Mouse (Mus musculus) cortical plate, adult 2 months (tissue): ENCODE measurements around the gene Rsph4a. TPM values are rescaled to one million over a fixed set of nuclear protein-coding genes. Genes with fewer than 3 reads are reported as not detected.

ENCODE experiments used
- H3K27ac ChIP-seq: fragments of 200-500 bp; 2 replicates; pipeline ENCODE4 v1.5.1; 2012; ENCODE audit warnings: low read length, control low read depth, inconsistent platforms; ENCODE audit not compliant: insufficient read depth
- H3K4me1 ChIP-seq: fragments of 200-500 bp; 2 replicates; pipeline ENCODE4 v1.6.1; 2011; ENCODE audit warnings: low read length; ENCODE audit not compliant: control insufficient read depth, insufficient read depth
- H3K4me3 ChIP-seq: fragments of 200-500 bp; 2 replicates; pipeline ENCODE4 v1.5.1; 2011; ENCODE audit warnings: mild to moderate bottlenecking, low read length, control low read depth; ENCODE audit not compliant: insufficient read depth
- CTCF ChIP-seq: fragments of 200-500 bp; IDR thresholded peaks from 2 replicates; pipeline ENCODE4 v1.5.1; 2011; ENCODE audit warnings: mild to moderate bottlenecking, control low read depth, low read length; ENCODE audit not compliant: insufficient read depth; ENCODE audit errors: extremely low read depth
- POLR2A ChIP-seq: fragments of 200-500 bp; IDR thresholded peaks from 2 replicates; pipeline ENCODE4 v1.6.1; 2011; ENCODE audit warnings: mild to moderate bottlenecking, low read length, control low read depth; ENCODE audit not compliant: insufficient read depth; ENCODE audit errors: extremely low read depth
- polyA plus RNA-seq: library from polyadenylated mRNA; depleted of rRNA; stranded (reverse); fragments of >200 nt; gene quantifications from 2 replicates; pipeline ENCODE4 v1.2.3, GENCODE M21; 2012; rRNA removed

Gene Rsph4a
- polyA plus RNA-seq, 1 experiment = 1.0 TPM

DNA sequence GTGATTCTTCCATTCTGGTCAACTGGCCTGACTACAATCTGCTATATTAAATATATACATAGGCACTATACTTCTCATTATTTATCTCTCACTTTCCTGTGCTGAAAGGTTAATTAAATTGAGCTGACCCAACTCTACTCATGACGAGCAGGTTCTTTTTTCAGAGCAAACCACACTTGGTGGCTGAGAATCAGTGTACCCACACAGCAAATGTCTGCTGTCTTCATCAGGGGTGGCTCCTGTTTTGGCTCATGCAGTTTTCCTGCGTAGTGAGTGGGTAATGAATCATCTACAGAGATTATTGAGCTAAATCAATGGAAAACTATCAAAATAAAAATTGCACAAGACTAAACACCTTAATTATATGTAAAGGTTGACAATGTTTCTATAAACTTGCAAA is 41.4 kb downstream of the Rsph4a start:
- TF ChIP-seq POLR2A = no peak
- TF ChIP-seq CTCF = no peak
- Histone ChIP-seq H3K4me1 (peaks cover 4% of the 10 kb centered on the region; the same call in 1 of the 2 replicates), H3K27ac (no peak overlapping the region), H3K4me3 (no peak overlapping the region)

DNA sequence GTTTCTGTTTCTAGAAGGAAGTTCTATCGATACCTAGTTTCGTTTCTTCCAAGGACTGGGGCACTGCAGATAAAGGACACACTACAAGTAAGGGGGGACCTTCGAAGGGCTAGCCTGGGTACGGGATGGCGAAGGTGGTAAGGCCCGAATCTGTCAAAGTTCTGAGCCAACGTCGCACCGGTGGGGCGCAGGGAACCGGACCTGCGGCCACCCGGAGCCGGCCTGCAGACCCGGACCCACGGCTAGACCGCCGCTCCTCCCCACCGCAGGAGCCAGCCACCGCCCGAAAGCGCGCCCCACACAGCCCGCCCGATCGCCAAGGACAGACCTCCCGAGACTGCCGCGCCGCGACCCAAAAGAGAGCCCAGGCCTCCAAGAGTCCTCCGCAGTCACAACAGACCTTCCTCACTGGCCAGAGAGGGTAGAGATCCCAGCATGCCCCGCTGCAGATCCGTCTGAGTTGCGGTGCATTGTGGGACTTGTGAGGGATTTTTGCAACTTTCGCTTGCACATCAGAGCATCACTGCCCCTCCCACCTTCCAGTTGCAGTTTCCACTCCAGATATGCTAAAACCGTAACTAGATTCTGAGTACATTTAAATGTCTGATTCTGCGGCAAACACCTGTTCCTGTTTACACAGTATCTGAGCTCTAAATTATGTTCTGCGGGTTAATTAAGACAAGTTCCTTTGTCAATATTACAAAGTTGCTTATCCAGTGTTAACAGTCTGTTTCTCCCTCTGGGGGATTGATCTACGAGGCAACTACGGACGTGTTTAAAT is 46.1 kb downstream of the Rsph4a start, which contains the start of gene Zup1:
Zup1 (minus strand) TSS at position 467 of the 781 bp plus-strand sequence.
- H3K4me1 ChIP-seq = peaks cover 1% of the 10 kb centered on the region; the same call in 1 of the 2 replicates
- peak within 1 kb of the TSS; percentile 89 for H3K4me3 ChIP-seq
- H3K27ac ChIP-seq = 0 out of 2 replicates have a peak within 1 kb of the TSS, but pooled peaks have one; percentile 52
- TF ChIP-seq CTCF (no peak), POLR2A (peak; percentile 87)

GRCm38 (mm10) chr10:33952509-33952908 is 47.6 kb downstream of the Rsph4a start:
- TF ChIP-seq CTCF (no peak), POLR2A (no peak)
- H3K4me3 ChIP-seq = no peak overlapping the region
- H3K4me1 ChIP-seq = peaks cover 1% of the 10 kb centered on the region; the same call in 1 of the 2 replicates
- no peak overlapping the region for H3K27ac ChIP-seq

Other genes starting within 250 kb of the Rsph4a start
- not detected in 2 replicates for gene Sult3a2, start 118.4 kb upstream of the Rsph4a start, polyA plus RNA-seq
- gene Sult3a1, start 47.4 kb upstream of the Rsph4a start, polyA plus RNA-seq = 0.10 TPM in 1 of 2 replicates, not detected in the other
- 7.6 and 8.0 TPM in 2 replicates for gene Zup1, start 46.2 kb downstream of the Rsph4a start, polyA plus RNA-seq
- 65.8 and 72.3 TPM in 2 replicates for gene Rwdd1, start 114.5 kb downstream of the Rsph4a start, polyA plus RNA-seq
- gene Trappc3l, start 132.5 kb downstream of the Rsph4a start, polyA plus RNA-seq = 0.19 TPM in 1 of 2 replicates, not detected in the other
- 0.02 TPM in 1 of 2 replicates, not detected in the other for gene Calhm4, start 139.2 kb downstream of the Rsph4a start, polyA plus RNA-seq
- gene Calhm5, start 191.4 kb downstream of the Rsph4a start, polyA plus RNA-seq = 2.0 and 2.4 TPM in 2 replicates
- gene Calhm6, start 222.9 kb downstream of the Rsph4a start, polyA plus RNA-seq = 0.42 and 0.56 TPM in 2 replicates